21 mouse cellular contexts compared by ENCODE assay signal in the genomic region with DNA sequence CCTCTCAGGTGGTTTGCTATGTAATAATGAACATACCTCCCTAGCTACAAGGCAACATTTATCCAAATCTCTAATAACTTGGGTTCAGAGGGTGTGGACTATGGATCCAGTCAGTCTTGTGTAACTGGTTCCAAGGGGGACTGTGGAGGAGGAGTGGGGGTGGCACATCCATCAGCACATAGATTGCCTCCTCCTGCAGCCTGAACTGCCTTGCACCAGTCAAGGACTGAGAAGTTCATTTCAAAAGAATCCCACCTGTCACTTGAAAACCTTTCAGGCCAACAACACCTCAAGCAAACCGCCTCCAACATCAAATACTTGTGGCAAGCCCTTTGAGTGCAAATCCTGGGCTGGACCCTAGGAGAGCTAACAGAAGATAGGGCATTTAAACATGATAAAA.
DNase-seq lines count a peak whose midpoint lies in the region; ATAC-seq and TF ChIP-seq lines count a peak whose summit lies in the region.
"Had no signal": no experiment of that assay in that cellular context is flagged by ENCODE, and none has a peak within 500 bp of the region (broad histone marks: within the 10 kb centered on the region; RNA-seq: fewer than 3 reads in every experiment).

No protein-coding gene starts in this region.

- TF ChIP-seq POLR2A in heart, adult 2 months (IDR thresholded peaks at IDR 0.05; ENCODE audit: insufficient read depth, low read depth, low read length) = no peak
- TF ChIP-seq POLR2A in lung, adult 2 months (IDR thresholded peaks at IDR 0.05; ENCODE audit: borderline replicate concordance, extremely low read depth, low read depth, low read length) = no peak

- ATAC-seq in lung, embryonic 15.5 days (ENCODE audit: borderline replicate concordance, extremely low read depth, low FRiP score, low TSS enrichment) = no peak
- ATAC-seq in stomach, embryonic 15.5 days (ENCODE audit: insufficient read depth, low FRiP score, low read depth) = peak; percentile 48; the same call in 1 of the 2 replicates
- ATAC-seq: forebrain, embryonic 13.5 days; Patski had no signal

- H3K27me3 ChIP-seq in heart, adult 2 months (ENCODE audit: control insufficient read depth, insufficient read depth, low read length) = no peaks in the 10 kb centered on the region
- H3K27me3 ChIP-seq in lung, embryonic 15.5 days = no peaks in the 10 kb centered on the region
- H3K27me3 ChIP-seq in stomach, embryonic 15.5 days (replicated peaks) = no peaks in the 10 kb centered on the region
- H3K27me3 ChIP-seq: embryonic facial prominence, embryonic 13.5 days; forebrain, embryonic 13.5 days; heart, embryonic 15.5 days; hindbrain, embryonic 15.5 days; Patski had no signal

- no peaks in the 10 kb centered on the region for H3K4me1 ChIP-seq in heart, adult 2 months (ENCODE audit: control insufficient read depth, insufficient read depth, low read length)
- H3K4me1 ChIP-seq in lung, embryonic 15.5 days = peaks cover 4% of the 10 kb centered on the region; the same call in 1 of the 2 replicates
- no peaks in the 10 kb centered on the region for H3K4me1 ChIP-seq in lung, adult 2 months (ENCODE audit: control insufficient read depth, insufficient read depth, low read length)
- peaks cover 2% of the 10 kb centered on the region; the same call in 1 of the 2 replicates for H3K4me1 ChIP-seq in stomach, embryonic 15.5 days
- H3K4me1 ChIP-seq: embryonic facial prominence, embryonic 13.5 days; forebrain, embryonic 13.5 days; hindbrain, embryonic 15.5 days had no signal

- no peak for TF ChIP-seq CTCF in heart, adult 2 months (IDR thresholded peaks at IDR 0.05)
- no peak for TF ChIP-seq CTCF in lung, adult 2 months (IDR thresholded peaks at IDR 0.05; ENCODE audit: insufficient read depth, low read length)

- H3K27ac ChIP-seq in heart, adult 2 months = no peak overlapping the region
- peak overlapping the region; percentile 66 for H3K27ac ChIP-seq in lung, embryonic 15.5 days
- H3K27ac ChIP-seq in stomach, embryonic 15.5 days = peak overlapping the region; percentile 76
- H3K27ac ChIP-seq: embryonic facial prominence, embryonic 13.5 days; forebrain, embryonic 13.5 days; heart, embryonic 15.5 days; hindbrain, embryonic 15.5 days had no signal

- H3K4me2 ChIP-seq in lung, embryonic 15.5 days = no peak overlapping the region
- H3K4me2 ChIP-seq in stomach, embryonic 15.5 days = no peak overlapping the region
- H3K4me2 ChIP-seq: embryonic facial prominence, embryonic 13.5 days; forebrain, embryonic 13.5 days; heart, embryonic 11.5 days; heart, embryonic 15.5 days; hindbrain, embryonic 15.5 days had no signal

- intact Hi-C loops in heart, adult 2 months (cut with DNase I) = no loop called here

- H3K9me3 ChIP-seq in lung, embryonic 15.5 days = no peaks in the 10 kb centered on the region
- no peaks in the 10 kb centered on the region for H3K9me3 ChIP-seq in stomach, embryonic 15.5 days
- H3K9me3 ChIP-seq: embryonic facial prominence, embryonic 13.5 days; forebrain, embryonic 13.5 days; heart, embryonic 15.5 days; hindbrain, embryonic 15.5 days had no signal

- no peaks in the 10 kb centered on the region for H3K36me3 ChIP-seq in heart, adult 2 months (ENCODE audit: control insufficient read depth, insufficient read depth, low read length)
- H3K36me3 ChIP-seq in lung, embryonic 15.5 days = no peaks in the 10 kb centered on the region
- H3K36me3 ChIP-seq in stomach, embryonic 15.5 days = no peaks in the 10 kb centered on the region
- H3K36me3 ChIP-seq: embryonic facial prominence, embryonic 13.5 days; heart, embryonic 15.5 days; hindbrain, embryonic 15.5 days had no signal

- DNase-seq in heart, adult 11 months = peak; percentile 58
- no peak for DNase-seq in heart, adult 2 months
- no peak for DNase-seq in lung, adult 2 months
- peak; percentile 73 for DNase-seq in ZHBTc4 (ENCODE audit: low read depth, low spot score)
- no peak for DNase-seq in frontal cortex, postnatal 36 days (ENCODE audit: low spot score in 2 of 2)
- no peak for DNase-seq in cerebellum, adult 11 months
- DNase-seq: adrenal gland, adult 2 months; adrenal gland, postnatal 25 days; cerebellum, adult 8-10 months; cerebellum, postnatal 14 days; gastrocnemius, postnatal 36 days; heart, adult 18-20 months; heart, postnatal 14 days had no signal

- 86% methylated on average over 1 of the region's 1 CpGs for WGBS in heart, adult 2 months
- 50% methylated on average over 1 of the region's 1 CpGs for WGBS in lung, embryonic 15.5 days
- WGBS in lung, adult 2 months = 62% methylated on average over 1 of the region's 1 CpGs
- WGBS in stomach, embryonic 15.5 days = 41% methylated on average over 1 of the region's 1 CpGs

- H3K4me3 ChIP-seq in heart, adult 2 months = no peak overlapping the region
- no peak overlapping the region for H3K4me3 ChIP-seq in lung, embryonic 15.5 days
- no peak overlapping the region for H3K4me3 ChIP-seq in lung, adult 2 months (replicated peaks; ENCODE audit: extremely low read depth, low read depth, low read length)
- H3K4me3 ChIP-seq in stomach, embryonic 15.5 days (replicated peaks) = no peak overlapping the region
- H3K4me3 ChIP-seq: embryonic facial prominence, embryonic 13.5 days; forebrain, embryonic 13.5 days; heart, embryonic 15.5 days; hindbrain, embryonic 15.5 days had no signal

- no peaks in the 10 kb centered on the region for H3K79me2 ChIP-seq in heart, adult 2 months (replicated peaks; ENCODE audit: control insufficient read depth, insufficient read depth, low read length)

- no peak overlapping the region for H3K9ac ChIP-seq in heart, adult 2 months (ENCODE audit: low read depth, low read length)
- H3K9ac ChIP-seq in lung, embryonic 15.5 days = no peak overlapping the region
- no peak overlapping the region for H3K9ac ChIP-seq in stomach, embryonic 15.5 days
- H3K9ac ChIP-seq: embryonic facial prominence, embryonic 13.5 days; forebrain, embryonic 13.5 days; heart, embryonic 15.5 days; hindbrain, embryonic 15.5 days had no signal

- TF ChIP-seq EP300 in heart, adult 2 months (IDR thresholded peaks at IDR 0.05; ENCODE audit: insufficient read depth, low read depth, low read length) = no peak

Comparison
In these comparisons a context has a peak if more than half of its experiments do, and no peak if none do; other contexts are left out.
1. DNase-seq: peak in heart, adult 11 months (single experiment) and ZHBTc4 (single experiment); none in heart, adult 2 months (0 of 2), lung, adult 2 months (single experiment), frontal cortex, postnatal 36 days (0 of 2) and cerebellum, adult 11 months (single experiment).